Mouse (Mus musculus) kidney, postnatal 14 days (tissue): ENCODE measurements at regions not wholly inside any gene's neighbourhood (a gene's known extent, or its start where the extent isn't known, plus 50 kb on each side); places are given as distances from the start of the nearest gene placed in this dataset.
A peak's percentile ranks its signal among the peaks of the same experiment; 100 is the strongest.

Experiments used
- DNase-seq: peaks from one replicate; pipeline ENCODE4 v3.0.0; 2022; ENCODE audit warnings: mixed read lengths

DNA sequence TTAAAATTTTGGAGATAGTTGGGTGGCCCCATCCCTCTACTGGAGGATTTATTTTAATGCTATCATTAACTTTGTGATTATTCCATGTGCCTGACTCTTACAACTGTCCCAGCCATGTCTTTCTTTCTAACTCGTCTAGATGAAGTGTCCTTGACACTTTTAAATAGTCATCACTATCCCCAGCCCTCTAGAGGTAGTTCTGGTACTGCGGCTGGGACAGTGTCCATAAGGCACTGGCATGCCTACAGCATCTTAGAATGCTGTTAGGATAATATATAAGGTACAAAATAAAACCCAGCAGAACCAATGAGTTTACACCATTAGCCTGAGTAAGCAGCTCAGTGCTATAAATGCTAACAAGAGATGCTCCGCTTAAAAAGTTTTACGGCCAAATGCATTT is 813.6 kb downstream of the Sorcs3 start:
- peak; percentile 1 for DNase-seq
